19 mouse cellular contexts compared by ENCODE assay signal in genomic region chr4:151471886-151472285, GRCm38 (mm10).
A peak's percentile ranks its signal among the peaks of the same experiment; 100 is the strongest.
DNase-seq lines count a peak whose midpoint lies in the region; TF ChIP-seq lines count a peak whose summit lies in the region.
"Had no signal": no experiment of that assay in that cellular context is flagged by ENCODE, and none has a peak within 500 bp of the region (broad histone marks: within the 10 kb centered on the region; RNA-seq: fewer than 3 reads in every experiment).

No protein-coding gene starts in this region.

- H3K4me3 ChIP-seq in cerebellum, adult 2 months (replicated peaks; ENCODE audit: insufficient read depth, low read depth, low read length) = no peak overlapping the region
- H3K4me3 ChIP-seq: embryonic facial prominence, embryonic 10.5 days; forebrain, embryonic 13.5 days; heart, embryonic 10.5 days; hindbrain, embryonic 12.5 days had no signal

- H3K27me3 ChIP-seq in cerebellum, adult 2 months (ENCODE audit: control insufficient read depth, insufficient read depth, low read length) = no peaks in the 10 kb centered on the region
- H3K27me3 ChIP-seq: CH12.LX; hindbrain, embryonic 12.5 days; Patski had no signal

- H3K4me1 ChIP-seq in cerebellum, adult 2 months (ENCODE audit: control insufficient read depth, insufficient read depth, low read length) = peaks cover 8% of the 10 kb centered on the region; the same call in 1 of the 2 replicates
- H3K4me1 ChIP-seq: heart, embryonic 10.5 days had no signal

- DNase-seq in cerebellum, adult 18-20 months = peak; percentile 38 to 51
- no peak for DNase-seq in cerebellum, adult 8-10 months
- DNase-seq in cerebellum, adult 2 months = peak; percentile 46 to 64
- peak; percentile 68 to 74 for DNase-seq in cerebellum, postnatal 10 days
- DNase-seq in spleen, adult 12 weeks (ENCODE audit: low spot score) = no peak
- DNase-seq in right cerebral cortex, postnatal 4 days = no peak
- DNase-seq: adrenal gland, postnatal 14 days; forebrain, postnatal 0 days; heart, adult 18-20 months; heart, postnatal 10 days; heart, postnatal 4 days; kidney, adult 11 months had no signal

- H3K27ac ChIP-seq in cerebellum, adult 2 months (ENCODE audit: insufficient read depth, low read length) = no peak overlapping the region
- H3K27ac ChIP-seq: embryonic facial prominence, embryonic 10.5 days; forebrain, embryonic 13.5 days; heart, embryonic 10.5 days; hindbrain, embryonic 12.5 days; hindbrain, postnatal 0 days had no signal

- 21% methylated on average over 4 of the region's 4 CpGs for WGBS in cerebellum, adult 2 months

- no peak for TF ChIP-seq CTCF in cerebellum, adult 2 months (IDR thresholded peaks at IDR 0.05; ENCODE audit: borderline replicate concordance, insufficient read depth, low read depth, low read length)

- TF ChIP-seq POLR2A in cerebellum, adult 2 months (IDR thresholded peaks at IDR 0.05; ENCODE audit: borderline replicate concordance, insufficient read depth, low read length) = no peak

Comparison
In these comparisons a context has a peak if more than half of its experiments do, and no peak if none do; other contexts are left out.
1. DNase-seq: peak in cerebellum, adult 18-20 months (2 of 2), cerebellum, adult 2 months (2 of 2) and cerebellum, postnatal 10 days (2 of 2); none in cerebellum, adult 8-10 months (single experiment), spleen, adult 12 weeks (single experiment) and right cerebral cortex, postnatal 4 days (single experiment).